Mouse (Mus musculus): Measurements from ENCODE around the gene Hoxd11.

DNA sequence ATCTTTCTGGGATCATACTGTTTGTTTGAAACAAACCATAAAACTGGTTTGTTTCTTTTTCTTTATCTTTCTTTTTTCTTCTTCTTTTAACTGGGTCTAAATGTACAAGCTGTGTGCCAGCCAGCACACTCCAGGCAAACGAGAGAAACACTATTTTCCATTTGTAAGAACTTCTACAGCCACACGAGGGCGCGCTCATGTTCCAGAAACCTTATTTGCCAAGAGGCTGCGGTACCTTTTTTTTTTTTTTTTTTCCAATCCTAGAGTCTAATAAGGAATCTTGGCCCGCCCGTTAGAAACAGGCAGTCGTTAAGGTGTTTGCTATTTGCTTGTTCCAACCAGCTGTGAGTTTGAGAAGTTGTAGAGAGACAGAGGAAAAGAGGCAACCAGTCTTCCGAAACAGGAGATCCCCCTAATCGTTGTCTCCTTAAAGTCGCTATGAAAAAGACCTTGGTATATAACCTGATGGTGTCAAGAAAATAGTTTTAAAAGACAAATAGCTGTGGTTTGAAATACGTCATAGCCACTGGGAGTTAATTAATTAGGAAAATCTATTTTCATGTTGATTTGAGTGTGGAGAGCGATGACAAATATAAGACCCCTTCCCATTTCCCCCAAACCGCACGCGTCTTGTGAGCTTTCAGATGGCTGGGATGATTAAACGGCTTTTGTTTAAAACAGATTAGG lies 7.1 kb downstream of the Hoxd11 start:
- TF ChIP-seq POLR2A (IDR thresholded peaks at IDR 0.05; ENCODE audit: low read depth, low read length) (no peak), CTCF (conservative IDR thresholded peaks at IDR 0.05; ENCODE audit: insufficient read depth, insufficient read length, low read depth, low read length) (peak; percentile 60)
